Mouse (Mus musculus) forebrain, embryonic 12.5 days (tissue): ENCODE results near the gene Rft1. TPM values are rescaled to one million over a fixed set of nuclear protein-coding genes. Genes with fewer than 3 reads are reported as not detected.

Experiments used
- ATAC-seq: fragments of 200-750 bp; cut with Nextera tagmentation; 2 replicates; pipeline ENCODE4 v1.8.0; 2017; ENCODE audit warnings: moderate TSS enrichment; ENCODE audit not compliant: low FRiP score
- H3K27ac ChIP-seq: fragments of 300-500 bp; sonication (generic); 2 replicates; pipeline ENCODE4 v1.5.1; 2016; ENCODE audit warnings: mild to moderate bottlenecking
- H3K27me3 ChIP-seq: fragments of 300-500 bp; sonication (generic); 2 replicates; pipeline ENCODE4 v1.6.1; 2016; ENCODE audit warnings: mild to moderate bottlenecking
- H3K36me3 ChIP-seq: fragments of 300-500 bp; sonication (generic); replicated peaks from 2 replicates; pipeline ENCODE4 v1.6.1; 2016; ENCODE audit warnings: mild to moderate bottlenecking
- H3K4me1 ChIP-seq: fragments of 300-500 bp; sonication (generic); 2 replicates; pipeline ENCODE4 v1.6.1; 2016
- H3K4me2 ChIP-seq: fragments of 300-500 bp; sonication (generic); 2 replicates; pipeline ENCODE4 v1.6.1; 2016; ENCODE audit warnings: mild to moderate bottlenecking, moderate library complexity
- H3K4me3 ChIP-seq: fragments of 300-500 bp; sonication (generic); replicated peaks from 2 replicates; pipeline ENCODE4 v1.5.1; 2016; ENCODE audit warnings: mild to moderate bottlenecking
- H3K9ac ChIP-seq: fragments of 300-500 bp; sonication (generic); 2 replicates; pipeline ENCODE4 v1.6.1; 2016; ENCODE audit warnings: mild to moderate bottlenecking
- H3K9me3 ChIP-seq: fragments of 300-500 bp; sonication (generic); 2 replicates; pipeline ENCODE4 v1.6.1; 2016
- WGBS: fragments of 180-500 bp; shearing (Covaris S2); methylation state at CpG from one replicate; pipeline ENCODE4 v1.1.7; 2016; 5-methylcytosine and 5-hydroxymethylcytosine counted together
- polyA plus RNA-seq: library from polyadenylated mRNA; unstranded; fragments of >200 nt; fragmentation: Nextera tagmentation; extraction: Ambion mirVana; gene quantifications from 2 replicates; pipeline ENCODE4 v1.2.1, GENCODE M21; 2016

Rft1 gene
- polyA plus RNA-seq, 1 experiment from 2014 or later: 10.9 TPM

DNA sequence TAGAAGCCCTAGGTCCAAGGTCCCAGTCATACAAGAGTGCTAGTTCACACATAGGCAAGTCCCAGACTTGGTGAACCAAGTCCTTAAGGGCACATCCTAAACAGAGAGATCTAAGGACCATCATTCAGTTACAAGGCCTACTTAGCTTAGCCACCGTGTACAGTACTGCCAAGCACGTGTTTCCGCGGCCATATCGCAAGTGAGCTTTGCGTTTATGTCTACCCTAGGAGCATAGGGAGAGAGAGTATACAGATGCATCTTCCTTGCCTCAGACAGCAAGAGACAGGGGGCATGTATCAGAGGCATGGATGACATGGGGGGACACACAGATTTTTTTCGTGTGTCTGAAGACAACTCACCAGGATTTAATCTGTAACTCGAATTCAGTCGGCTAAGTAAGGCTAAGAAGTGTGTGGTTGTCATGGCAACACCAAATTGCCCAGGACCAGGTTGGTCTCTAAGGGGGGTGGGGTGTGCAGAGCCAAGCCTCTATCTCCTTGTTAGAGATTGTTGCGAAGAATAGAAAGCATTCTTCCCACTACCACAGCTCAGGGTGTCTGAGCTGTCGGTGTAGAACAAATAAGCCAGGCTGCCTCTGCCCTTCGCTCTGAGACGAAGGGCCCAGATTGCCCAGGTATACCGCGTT is 43.4 kb downstream of the Rft1 start:
- Histone ChIP-seq H3K27me3 (no peaks in the 10 kb centered on the region), H3K4me3 (no peak overlapping the region), H3K27ac (0 out of 2 replicates have a peak overlapping the region, but pooled peaks have one; percentile 8), H3K9ac (no peak overlapping the region), H3K4me2 (no peak overlapping the region), H3K36me3 (no peaks in the 10 kb centered on the region), H3K9me3 (no peaks in the 10 kb centered on the region), H3K4me1 (peaks cover 9% of the 10 kb centered on the region)
- WGBS: 68% methylated on average over 15 of the region's 15 CpGs
- ATAC-seq: peak; percentile 49; the same call in 1 of the 2 replicates

DNA sequence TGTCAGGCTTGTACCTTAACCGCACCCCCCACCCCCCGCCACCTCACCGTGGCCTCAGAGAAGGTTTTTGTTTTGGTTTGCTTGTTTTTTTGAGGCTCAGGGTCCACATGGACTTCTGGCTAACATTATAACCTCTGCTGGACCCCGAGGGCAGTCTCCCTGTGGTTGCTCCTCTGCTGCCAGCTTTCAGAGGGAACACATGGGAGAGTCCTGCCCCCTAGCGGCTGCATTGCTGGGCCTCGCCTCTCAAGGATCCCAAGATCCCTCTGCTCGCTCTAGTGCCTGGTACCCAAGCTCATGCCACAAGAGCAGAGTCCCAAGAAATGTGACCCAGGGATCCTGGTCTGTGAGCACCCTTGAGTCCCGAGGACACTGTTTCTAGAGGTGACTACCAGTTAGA is 45.5 kb downstream of the Rft1 start:
- Histone ChIP-seq H3K36me3 (no peaks in the 10 kb centered on the region), H3K9ac (no peak overlapping the region), H3K4me3 (no peak overlapping the region), H3K9me3 (no peaks in the 10 kb centered on the region), H3K27me3 (no peaks in the 10 kb centered on the region), H3K4me1 (peaks cover 9% of the 10 kb centered on the region), H3K27ac (no peak overlapping the region), H3K4me2 (no peak overlapping the region)
- no peak for ATAC-seq
- WGBS: 32% methylated on average over 8 of the region's 8 CpGs

DNA sequence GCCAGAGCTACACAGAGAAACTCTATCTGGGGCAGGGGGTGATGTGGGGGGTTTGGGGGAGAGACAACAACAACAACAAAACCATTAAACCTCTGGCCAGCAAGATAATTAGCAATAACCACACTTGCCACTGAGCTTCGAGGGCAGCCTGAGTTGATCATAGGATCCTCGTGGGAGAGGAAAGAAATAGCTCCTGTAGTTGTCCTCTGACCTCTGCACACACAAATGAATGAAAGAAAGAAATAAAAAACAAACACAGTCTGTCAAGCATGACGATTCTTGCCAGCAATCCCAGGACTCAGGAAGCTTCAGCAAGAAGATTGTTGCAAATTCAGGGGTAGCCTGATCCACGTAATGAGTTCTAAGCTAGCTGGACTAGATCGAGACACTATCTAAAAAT is 48.4 kb downstream of the Rft1 start:
- peaks cover 7% of the 10 kb centered on the region for H3K4me1 ChIP-seq
- H3K36me3 ChIP-seq: no peaks in the 10 kb centered on the region
- no peak overlapping the region for H3K4me2 ChIP-seq
- H3K27ac ChIP-seq: no peak overlapping the region
- no peak overlapping the region for H3K4me3 ChIP-seq
- no peak overlapping the region for H3K9ac ChIP-seq
- no peaks in the 10 kb centered on the region for H3K27me3 ChIP-seq
- 60% methylated on average over 5 of the region's 5 CpGs for WGBS
- no peak for ATAC-seq
- no peaks in the 10 kb centered on the region for H3K9me3 ChIP-seq

DNA sequence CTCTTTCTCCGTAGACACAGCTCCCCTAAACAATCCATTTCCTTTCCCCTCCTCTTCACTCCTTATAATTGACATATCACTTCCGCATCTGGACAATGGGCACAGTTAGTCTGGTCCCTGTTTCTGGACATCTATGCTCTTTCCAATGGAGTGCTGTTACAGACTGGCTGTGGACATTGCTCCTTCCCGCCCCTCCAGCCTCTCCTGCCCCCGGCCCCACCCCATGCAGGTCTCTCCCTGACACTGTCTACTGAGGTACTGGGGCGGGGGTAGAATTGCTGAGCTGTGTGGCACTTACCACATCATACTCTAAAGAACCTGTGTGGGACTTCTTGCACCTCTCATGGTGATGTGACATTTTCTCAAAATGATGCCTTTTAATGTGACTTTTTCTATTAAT is 48.9 kb downstream of the Rft1 start:
- Histone ChIP-seq H3K9ac (no peak overlapping the region), H3K4me2 (no peak overlapping the region), H3K9me3 (no peaks in the 10 kb centered on the region), H3K4me3 (no peak overlapping the region), H3K36me3 (no peaks in the 10 kb centered on the region), H3K4me1 (peaks cover 1% of the 10 kb centered on the region; the same call in 1 of the 2 replicates), H3K27ac (no peak overlapping the region), H3K27me3 (no peaks in the 10 kb centered on the region)
- 91% methylated on average over 5 of the region's 5 CpGs for WGBS
- ATAC-seq: no peak

DNA sequence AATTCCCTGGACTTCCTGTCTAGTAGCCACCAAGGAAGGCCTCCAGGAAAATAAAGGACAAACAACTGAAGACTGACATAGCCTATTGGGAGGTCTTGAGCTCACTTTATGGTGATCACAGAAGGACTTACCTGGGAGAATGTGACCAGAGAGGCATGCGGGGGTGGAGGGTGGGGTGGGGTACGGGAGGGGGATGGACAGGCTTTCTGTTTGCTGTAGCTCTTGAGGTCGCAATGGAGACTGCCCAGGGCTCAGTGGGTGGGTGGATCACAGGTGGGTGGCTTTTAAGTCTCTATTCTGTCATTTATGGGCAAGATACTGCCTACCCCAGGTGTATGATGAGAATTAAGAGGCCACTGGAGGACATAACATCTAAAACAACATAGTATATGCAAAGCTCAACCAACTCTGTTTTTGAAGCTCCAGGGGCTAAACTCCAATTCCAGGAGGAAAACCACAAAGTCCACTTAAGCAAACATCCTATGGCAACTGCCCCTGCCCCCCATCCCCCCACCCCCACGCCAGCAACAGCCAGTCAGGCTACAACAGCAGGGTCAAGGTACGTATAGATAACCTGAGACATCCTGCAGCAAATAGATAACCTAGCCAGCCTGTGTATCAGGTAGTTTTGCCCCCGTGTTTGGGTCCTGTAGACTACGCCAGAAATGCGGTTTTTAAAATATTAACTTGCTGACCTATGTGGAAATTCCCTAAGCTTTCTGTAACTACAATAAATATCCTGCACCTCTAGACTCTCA is 50.1 kb downstream of the Rft1 start:
- H3K9ac ChIP-seq: no peak overlapping the region
- 85% methylated on average over 8 of the region's 8 CpGs for WGBS
- H3K4me3 ChIP-seq: no peak overlapping the region
- H3K4me2 ChIP-seq: no peak overlapping the region
- no peaks in the 10 kb centered on the region for H3K36me3 ChIP-seq
- no peaks in the 10 kb centered on the region for H3K4me1 ChIP-seq
- ATAC-seq: no peak
- no peaks in the 10 kb centered on the region for H3K9me3 ChIP-seq
- no peak overlapping the region for H3K27ac ChIP-seq
- H3K27me3 ChIP-seq: no peaks in the 10 kb centered on the region

DNA sequence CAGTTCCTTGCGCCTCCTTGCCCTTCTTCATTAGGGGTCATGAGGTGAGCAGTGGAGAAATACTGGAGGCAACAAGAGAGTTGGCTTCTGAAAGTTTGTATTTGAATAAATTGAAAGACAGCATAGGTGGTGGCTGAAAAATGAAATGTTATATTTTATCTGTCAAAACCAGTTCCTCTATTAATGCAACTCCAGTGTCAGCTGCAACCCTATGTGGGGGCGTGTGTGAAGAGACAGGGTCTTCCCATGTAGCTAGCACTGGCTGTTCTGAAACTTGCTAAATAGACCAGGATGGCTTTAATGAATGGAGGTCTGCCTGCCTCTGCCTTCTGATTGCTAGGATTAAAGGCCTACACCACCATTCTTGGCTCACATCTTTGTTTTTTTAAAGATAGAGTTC is 57.7 kb downstream of the Rft1 start:
- no peak for ATAC-seq
- Histone ChIP-seq H3K4me2 (no peak overlapping the region), H3K4me1 (peaks cover 10% of the 10 kb centered on the region), H3K36me3 (no peaks in the 10 kb centered on the region), H3K4me3 (no peak overlapping the region), H3K27me3 (peaks cover 10% of the 10 kb centered on the region), H3K9me3 (no peaks in the 10 kb centered on the region), H3K27ac (no peak overlapping the region), H3K9ac (no peak overlapping the region)
- WGBS: 96% methylated on average over 2 of the region's 2 CpGs

DNA sequence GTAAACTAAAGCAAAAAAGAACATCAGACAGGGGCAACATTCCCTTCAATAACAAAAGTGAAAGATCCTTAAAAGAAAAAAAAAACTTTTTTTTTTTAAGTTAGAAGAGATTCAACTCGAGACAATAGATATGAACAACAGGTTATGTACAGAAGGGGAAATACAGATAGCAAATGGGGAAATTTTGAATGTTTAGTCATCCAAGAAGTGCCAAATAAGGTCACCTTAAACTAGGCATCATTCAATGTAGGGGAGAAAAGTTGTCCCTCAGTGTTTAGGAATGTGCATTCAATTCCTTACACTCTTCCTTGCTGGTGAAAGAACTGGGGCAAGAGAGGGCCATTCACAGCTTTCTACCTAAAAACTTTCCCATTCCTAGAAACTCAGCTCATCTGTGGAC is 59.6 kb downstream of the Rft1 start:
- Histone ChIP-seq H3K36me3 (no peaks in the 10 kb centered on the region), H3K4me2 (no peak overlapping the region), H3K27me3 (peaks cover 10% of the 10 kb centered on the region), H3K4me3 (no peak overlapping the region), H3K4me1 (peaks cover 18% of the 10 kb centered on the region), H3K9me3 (no peaks in the 10 kb centered on the region), H3K9ac (no peak overlapping the region), H3K27ac (no peak overlapping the region)
- ATAC-seq: no peak
- WGBS: 89% methylated on average over 1 of the region's 1 CpGs

DNA sequence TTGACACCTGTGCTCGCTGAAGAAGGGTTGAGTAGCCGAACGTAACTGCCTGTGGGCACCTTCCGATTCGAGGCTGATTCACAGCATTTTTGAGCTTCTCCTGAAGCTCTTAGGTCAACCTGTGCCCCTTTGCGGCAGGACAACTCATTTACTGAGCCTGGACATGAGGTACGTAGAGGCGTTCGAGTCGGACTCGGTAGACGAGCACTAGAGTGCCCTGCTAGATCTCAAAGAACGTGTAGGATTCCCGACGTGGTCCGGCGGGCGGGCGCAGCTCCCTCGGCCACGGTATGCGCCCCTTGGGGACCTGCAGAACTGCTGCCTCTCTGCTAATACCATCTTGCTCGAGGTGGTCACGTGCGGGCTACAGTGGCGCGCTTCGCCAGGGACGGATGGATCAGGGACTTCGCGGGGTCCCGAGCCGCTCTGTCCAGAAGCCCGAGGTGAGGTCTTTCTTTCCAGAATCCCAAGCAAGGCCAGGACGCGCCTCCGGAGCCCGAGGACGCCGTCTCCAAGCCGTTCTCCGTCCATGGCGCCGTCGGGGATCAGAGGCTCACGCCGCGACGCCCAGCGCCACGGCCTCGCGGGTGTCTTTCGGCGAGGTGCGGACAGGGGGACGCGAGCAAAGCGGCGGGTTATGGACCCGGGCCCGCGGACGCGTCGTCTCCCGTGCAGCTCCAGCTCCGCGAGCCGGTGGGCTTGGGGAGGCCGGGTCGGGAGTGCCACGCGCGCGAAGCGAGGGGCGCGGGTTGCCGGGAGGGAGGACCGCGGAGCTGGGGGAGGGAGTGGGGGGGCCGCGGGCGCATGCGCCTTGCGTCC is 60.8 kb downstream of the Rft1 start, which contains the start of gene Sfmbt1:
Gene Sfmbt1 (plus strand): TSS at position 51 of the 819 bp plus-strand sequence.
- Histone ChIP-seq H3K4me1 (peaks cover 18% of the 10 kb centered on the region), H3K4me3 (peak within 1 kb of the TSS; percentile 95), H3K4me2 (peak within 1 kb of the TSS; percentile 76), H3K27ac (peak within 1 kb of the TSS; percentile 98), H3K9ac (peak within 1 kb of the TSS; percentile 96), H3K36me3 (no peaks in the 10 kb centered on the region), H3K9me3 (no peaks in the 10 kb centered on the region), H3K27me3 (peaks cover 10% of the 10 kb centered on the region)
- ATAC-seq: peak; percentile 81
- WGBS: 2% methylated on average over 82 of the region's 87 CpGs

DNA sequence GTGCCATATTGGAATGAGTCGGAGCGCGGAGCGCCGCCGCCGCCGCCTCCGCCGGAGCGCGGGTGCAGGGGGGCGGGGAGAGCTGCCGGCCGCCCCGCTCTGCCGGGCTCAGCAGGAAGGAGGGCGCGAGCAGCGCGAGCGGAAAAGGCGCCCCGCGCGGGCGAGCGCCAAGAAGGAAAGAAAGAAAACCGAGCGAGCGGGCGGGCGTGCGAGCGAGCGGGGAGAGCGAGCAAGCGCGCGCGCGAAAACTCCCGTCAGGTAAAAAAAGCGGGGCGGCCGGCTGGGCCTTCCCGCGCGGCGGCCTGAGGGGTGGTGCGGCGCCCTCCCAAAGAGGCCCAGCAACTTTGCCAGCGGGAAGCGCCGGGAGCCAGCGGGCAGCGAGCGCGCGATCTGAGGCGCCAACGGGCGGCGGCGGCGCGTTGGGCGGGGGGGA is 61.5 kb downstream of the Rft1 start:
- peak overlapping the region; percentile 76 for H3K4me2 ChIP-seq
- under 1% methylated on average over 54 of the region's 68 CpGs for WGBS
- peaks cover 10% of the 10 kb centered on the region for H3K27me3 ChIP-seq
- no peaks in the 10 kb centered on the region for H3K9me3 ChIP-seq
- H3K9ac ChIP-seq: peak overlapping the region; percentile 96
- peaks cover 18% of the 10 kb centered on the region for H3K4me1 ChIP-seq
- no peaks in the 10 kb centered on the region for H3K36me3 ChIP-seq
- H3K27ac ChIP-seq: peak overlapping the region; percentile 98
- ATAC-seq: peak; percentile 90
- peak overlapping the region; percentile 95 for H3K4me3 ChIP-seq

DNA sequence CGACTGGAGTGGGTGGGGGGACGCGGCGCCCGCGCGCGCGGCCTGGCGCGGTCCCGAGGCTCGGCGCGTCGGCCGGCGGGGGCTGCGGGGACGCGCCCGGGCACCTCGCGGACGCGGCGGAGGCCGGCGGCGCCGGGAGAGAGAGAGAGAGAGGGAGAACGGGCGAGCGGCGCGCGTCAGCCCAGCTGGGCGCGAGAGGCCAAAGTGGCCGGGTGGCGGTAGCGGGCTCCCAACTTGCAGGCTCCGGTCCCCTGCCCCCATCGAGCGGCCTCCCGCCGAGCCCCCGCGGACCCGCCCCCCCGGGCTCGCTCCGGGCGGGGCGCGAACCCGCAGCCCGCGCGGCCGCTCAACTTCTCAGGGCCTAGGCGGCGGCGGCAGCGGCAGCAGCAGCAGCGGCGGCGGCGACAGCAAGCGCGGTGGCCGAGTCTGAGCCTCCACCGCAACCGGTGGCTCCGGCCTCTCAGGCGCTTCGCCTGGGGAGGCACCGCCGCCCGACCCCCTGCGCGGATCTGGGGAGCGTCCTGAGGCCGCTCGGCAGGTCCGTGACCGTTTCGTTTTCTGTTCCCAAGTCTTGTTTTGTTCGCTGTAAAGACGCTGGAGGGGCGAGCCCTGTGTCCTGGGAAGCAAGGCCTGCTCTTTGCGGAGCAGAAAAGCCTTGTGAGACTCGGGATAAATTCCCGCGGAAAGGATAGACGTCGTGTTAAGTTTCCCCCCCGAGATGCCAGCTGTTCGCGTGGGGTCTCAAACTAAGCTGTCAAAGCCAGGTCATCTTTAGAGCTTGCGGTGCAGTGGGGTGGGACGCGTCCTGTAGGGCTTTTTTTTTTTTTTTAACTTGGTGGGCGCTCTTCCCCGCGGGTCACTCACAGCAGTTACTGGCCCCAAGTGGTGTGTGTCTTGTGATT is 62.1 kb downstream of the Rft1 start:
- ATAC-seq: peak; percentile 69
- H3K27me3 ChIP-seq: peaks cover 10% of the 10 kb centered on the region
- H3K9ac ChIP-seq: peak overlapping the region; percentile 96
- H3K4me2 ChIP-seq: peak overlapping the region; percentile 76
- peak overlapping the region; percentile 98 for H3K27ac ChIP-seq
- H3K36me3 ChIP-seq: no peaks in the 10 kb centered on the region
- H3K4me1 ChIP-seq: peaks cover 18% of the 10 kb centered on the region
- WGBS: under 1% methylated on average over 78 of the region's 106 CpGs
- H3K4me3 ChIP-seq: peak overlapping the region; percentile 95
- H3K9me3 ChIP-seq: no peaks in the 10 kb centered on the region

DNA sequence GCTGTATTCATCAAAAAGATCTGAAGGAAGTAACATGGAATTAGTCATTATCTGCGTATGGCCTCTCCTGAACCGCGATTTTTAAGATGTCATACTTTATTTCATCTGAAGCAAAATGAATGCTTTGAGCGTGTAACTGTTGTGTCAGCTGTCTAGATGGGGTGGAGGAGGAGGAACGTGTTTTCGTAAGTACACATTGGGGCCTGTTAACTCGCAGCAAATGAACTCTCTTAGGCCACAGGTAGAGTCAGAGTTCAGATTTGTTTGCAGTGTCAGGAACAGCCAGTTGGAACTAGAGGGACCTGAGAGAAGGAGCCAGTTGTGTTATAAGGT is 62.8 kb downstream of the Rft1 start:
- Histone ChIP-seq H3K4me1 (peaks cover 18% of the 10 kb centered on the region), H3K9ac (peak overlapping the region; percentile 96), H3K27ac (no peak overlapping the region), H3K27me3 (peaks cover 10% of the 10 kb centered on the region), H3K4me3 (peak overlapping the region; percentile 95), H3K4me2 (peak overlapping the region; percentile 76), H3K36me3 (no peaks in the 10 kb centered on the region), H3K9me3 (no peaks in the 10 kb centered on the region)
- 3% methylated on average over 7 of the region's 7 CpGs for WGBS
- no peak for ATAC-seq
